Mouse (Mus musculus) midbrain, embryonic 10.5 days (tissue): Measurements from ENCODE around the gene Slain2. TPM values are rescaled to one million over a fixed set of nuclear protein-coding genes. Genes with fewer than 3 reads are reported as not detected.
A peak's percentile ranks its signal among the peaks of the same experiment; 100 is the strongest.

Experiments used
- DNase-seq: peaks from one replicate; pipeline ENCODE4 v3.0.0-alpha.2; 2017; ENCODE audit warnings: low spot score
- H3K27ac ChIP-seq: fragments of 300-500 bp; sonication (generic); replicated peaks from 2 replicates; pipeline ENCODE4 v1.5.1; 2016; ENCODE audit warnings: mild to moderate bottlenecking
- H3K27me3 ChIP-seq: fragments of 300-500 bp; sonication (generic); 2 replicates; pipeline ENCODE4 v1.6.1; 2016; ENCODE audit warnings: low read depth, mild to moderate bottlenecking; ENCODE audit not compliant: poor library complexity, severe bottlenecking
- H3K36me3 ChIP-seq: fragments of 300-500 bp; sonication (generic); 2 replicates; pipeline ENCODE4 v1.6.1; 2016; ENCODE audit warnings: mild to moderate bottlenecking, moderate library complexity
- H3K4me1 ChIP-seq: fragments of 300-500 bp; sonication (generic); 2 replicates; pipeline ENCODE4 v1.6.1; 2016
- H3K4me3 ChIP-seq: fragments of 300-500 bp; sonication (generic); 2 replicates; pipeline ENCODE4 v1.5.1; 2016; ENCODE audit warnings: mild to moderate bottlenecking, moderate library complexity
- H3K9me3 ChIP-seq: fragments of 300-500 bp; sonication (generic); replicated peaks from 2 replicates; pipeline ENCODE4 v1.6.1; 2016; ENCODE audit warnings: mild to moderate bottlenecking
- WGBS: fragments of 180-500 bp; shearing (Covaris S2); methylation state at CpG from one replicate; pipeline ENCODE4 v1.1.7; 2016; 5-methylcytosine and 5-hydroxymethylcytosine counted together
- polyA plus RNA-seq: library from polyadenylated mRNA; unstranded; fragments of >200 nt; fragmentation: Nextera tagmentation; extraction: Ambion mirVana; gene quantifications from 2 replicates; pipeline ENCODE4 v1.2.1, GENCODE M21; 2016

The Slain2 gene
- 16.2 and 16.5 TPM in 2 replicates for polyA plus RNA-seq

GRCm38 (mm10) chr5:72913648-72914557 lies at the start of gene Slain2:
Gene Slain2 (plus strand): TSS chr5:72914304.
- Histone ChIP-seq H3K27ac (peak within 1 kb of the TSS; percentile 99), H3K4me3 (peak within 1 kb of the TSS; percentile 82), H3K36me3 (no peaks in the 10 kb centered on the region), H3K9me3 (no peaks in the 10 kb centered on the region), H3K4me1 (peaks cover 28% of the 10 kb centered on the region), H3K27me3 (no peaks in the 10 kb centered on the region)
- DNase-seq: peak; percentile 99
- under 1% methylated on average over 83 of the region's 83 CpGs for WGBS

DNA sequence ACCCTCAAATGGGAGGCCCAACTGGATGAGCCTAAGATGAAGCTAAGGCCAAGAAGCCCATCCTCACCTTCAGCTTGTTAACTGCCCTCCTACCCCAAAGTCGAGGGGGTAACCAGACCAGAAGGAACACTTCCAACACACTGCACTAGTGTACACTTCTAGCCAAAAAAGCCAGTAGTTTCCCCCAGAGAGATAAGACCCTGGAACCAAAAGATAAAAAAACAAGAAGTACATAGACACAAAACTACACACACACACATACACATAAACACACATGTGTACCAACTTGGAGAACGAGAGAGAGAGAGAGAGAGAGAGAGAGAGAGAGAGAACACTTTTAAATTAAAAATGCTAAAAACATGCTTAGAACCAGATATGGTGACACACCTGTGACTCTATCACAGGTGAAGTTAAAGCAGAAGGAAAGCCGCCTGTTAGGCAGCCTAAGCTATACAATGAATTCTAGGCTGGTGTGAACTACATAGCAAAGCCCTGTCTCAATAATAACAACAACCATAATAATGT lies 49.4 kb upstream of the Slain2 start:
- 0 out of 2 replicates have a peak, but pooled peaks cover 3% of the 10 kb centered on the region for H3K9me3 ChIP-seq

DNA sequence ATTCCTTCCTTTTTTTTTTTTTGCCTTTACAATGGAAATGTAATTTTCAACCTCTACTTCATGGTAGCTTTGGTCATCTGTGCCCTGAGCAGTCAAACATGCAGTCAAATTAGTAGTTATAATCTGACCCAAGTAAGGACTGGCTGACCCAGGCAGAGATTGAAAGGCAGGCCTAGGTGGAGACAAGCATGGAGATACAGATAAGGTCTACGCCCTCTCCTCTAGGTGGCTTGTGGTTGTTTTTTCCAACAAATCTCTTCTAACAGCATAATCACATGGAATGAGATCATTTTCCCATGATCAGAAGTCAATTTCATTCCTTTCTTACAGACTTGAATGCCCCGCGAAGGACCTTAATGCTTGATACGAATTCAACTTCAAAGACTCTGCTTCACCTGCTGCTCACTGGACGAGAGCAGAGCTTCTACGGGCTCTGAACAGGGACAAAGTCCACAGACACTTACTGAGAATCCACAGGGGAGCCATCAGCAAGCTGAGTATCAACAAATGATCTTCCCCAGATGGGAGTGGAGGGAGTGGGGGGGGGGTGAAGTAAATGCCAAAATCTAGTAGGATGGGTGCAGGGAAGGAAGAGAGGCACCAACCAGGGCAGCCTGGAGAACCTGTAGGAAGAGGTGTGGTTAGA lies 47.7 kb upstream of the Slain2 start:
- no peak for DNase-seq
- peaks cover 2% of the 10 kb centered on the region; the same call in 1 of the 2 replicates for H3K9me3 ChIP-seq
- H3K4me3 ChIP-seq: no peak overlapping the region
- H3K36me3 ChIP-seq: no peaks in the 10 kb centered on the region
- H3K27me3 ChIP-seq: peaks cover 55% of the 10 kb centered on the region
- H3K27ac ChIP-seq: no peak overlapping the region
- peaks cover 15% of the 10 kb centered on the region for H3K4me1 ChIP-seq
- WGBS: 63% methylated on average over 6 of the region's 6 CpGs

More for the DNA sequence above, 49.4 kb upstream of the Slain2 start:
- Histone ChIP-seq H3K27ac (no peak overlapping the region), H3K4me3 (no peak overlapping the region), H3K36me3 (no peaks in the 10 kb centered on the region), H3K4me1 (peaks cover 15% of the 10 kb centered on the region), H3K27me3 (peaks cover 49% of the 10 kb centered on the region)
- DNase-seq: no peak
- WGBS: 87% methylated on average over 3 of the region's 3 CpGs

DNA sequence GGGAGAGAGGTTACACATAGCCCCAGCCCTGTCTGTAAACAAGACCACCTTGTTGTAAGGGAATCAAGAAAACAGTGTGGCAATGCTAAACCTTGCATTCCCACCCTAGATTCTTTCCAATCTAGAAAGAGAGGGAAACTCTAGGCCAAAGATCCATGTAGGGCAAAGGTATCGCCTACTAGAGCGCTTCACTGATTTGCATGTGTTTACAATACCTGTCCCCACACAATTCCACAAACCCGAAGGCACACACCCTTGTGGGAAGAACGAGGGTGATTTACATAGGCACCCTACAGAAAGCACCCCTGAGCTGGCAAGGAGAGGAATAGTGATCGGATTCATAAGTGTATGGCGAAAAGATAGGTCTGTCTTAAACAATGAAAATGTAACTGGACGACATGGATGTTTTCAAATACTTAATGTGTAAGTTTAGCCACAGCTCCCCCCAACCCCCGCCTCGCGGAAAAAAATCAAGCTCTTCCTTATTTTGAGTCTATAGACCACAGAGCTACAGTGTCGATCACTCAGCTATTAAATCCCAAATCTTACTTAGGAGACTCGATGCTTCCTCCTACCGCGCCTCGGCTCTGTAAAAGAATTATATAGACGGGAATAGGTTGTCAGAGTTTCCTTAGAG lies 47.0 kb upstream of the Slain2 start:
- Histone ChIP-seq H3K9me3 (peaks cover 2% of the 10 kb centered on the region; the same call in 1 of the 2 replicates), H3K4me1 (peaks cover 15% of the 10 kb centered on the region), H3K27ac (no peak overlapping the region), H3K36me3 (no peaks in the 10 kb centered on the region), H3K4me3 (no peak overlapping the region), H3K27me3 (peaks cover 55% of the 10 kb centered on the region)
- no peak for DNase-seq
- WGBS: 24% methylated on average over 16 of the region's 16 CpGs

GRCm38 (mm10) chr5:72868091-72868875 lies 45.8 kb upstream of the Slain2 start, which contains the start of gene Tec:
Gene Tec (minus strand): TSS chr5:72868483.
- H3K4me3 ChIP-seq: peak within 1 kb of the TSS; percentile 65
- peak; percentile 91 for DNase-seq
- peak within 1 kb of the TSS; percentile 83 for H3K27ac ChIP-seq
- peaks cover 2% of the 10 kb centered on the region; the same call in 1 of the 2 replicates for H3K9me3 ChIP-seq
- H3K27me3 ChIP-seq: peaks cover 55% of the 10 kb centered on the region
- peaks cover 15% of the 10 kb centered on the region for H3K4me1 ChIP-seq
- WGBS: under 1% methylated on average over 57 of the region's 60 CpGs
- no peaks in the 10 kb centered on the region for H3K36me3 ChIP-seq

DNA sequence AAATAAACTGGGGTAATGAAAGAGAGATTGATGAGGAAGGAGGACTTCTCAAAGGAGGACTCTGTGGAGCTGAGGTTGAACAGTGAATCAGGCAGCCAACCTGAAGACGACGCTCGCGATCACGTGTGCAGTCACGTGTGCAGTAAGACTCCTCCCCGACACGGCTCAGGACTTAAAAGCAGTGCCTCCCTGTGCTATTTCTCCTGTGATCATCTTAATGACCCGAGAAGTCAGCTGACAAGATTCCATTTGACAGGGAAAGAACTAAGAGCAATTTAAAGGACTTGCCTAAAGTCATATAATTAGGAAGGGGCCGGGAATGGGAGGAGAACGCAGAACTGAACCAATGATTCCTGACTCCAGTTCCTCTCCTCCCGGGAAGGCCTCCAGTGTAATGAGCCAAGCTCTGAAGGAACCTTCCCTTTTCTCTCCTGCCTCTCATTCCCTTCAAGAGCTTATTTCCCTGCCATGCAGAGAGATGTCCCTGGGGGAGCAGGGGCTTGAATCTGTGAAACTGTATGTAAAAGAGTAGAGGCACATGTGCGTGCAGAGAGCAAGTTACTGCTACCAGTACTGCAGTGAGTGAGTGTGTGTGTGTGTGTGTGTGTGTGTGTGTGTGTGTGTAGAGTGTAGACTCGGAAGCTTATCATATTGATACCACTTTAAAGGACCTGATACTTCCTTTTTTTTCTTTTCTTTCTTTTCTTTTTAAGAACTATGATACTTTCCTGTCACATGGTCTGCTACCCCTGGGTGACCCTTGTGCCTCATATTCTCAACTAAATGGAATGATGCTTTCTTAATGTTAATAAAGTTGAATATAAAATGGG lies 44.1 kb upstream of the Slain2 start:
- no peak overlapping the region for H3K27ac ChIP-seq
- 84% methylated on average over 14 of the region's 14 CpGs for WGBS
- no peak for DNase-seq
- H3K4me1 ChIP-seq: peaks cover 15% of the 10 kb centered on the region
- H3K9me3 ChIP-seq: peaks cover 2% of the 10 kb centered on the region; the same call in 1 of the 2 replicates
- peaks cover 47% of the 10 kb centered on the region for H3K27me3 ChIP-seq
- H3K4me3 ChIP-seq: no peak overlapping the region
- no peaks in the 10 kb centered on the region for H3K36me3 ChIP-seq

DNA sequence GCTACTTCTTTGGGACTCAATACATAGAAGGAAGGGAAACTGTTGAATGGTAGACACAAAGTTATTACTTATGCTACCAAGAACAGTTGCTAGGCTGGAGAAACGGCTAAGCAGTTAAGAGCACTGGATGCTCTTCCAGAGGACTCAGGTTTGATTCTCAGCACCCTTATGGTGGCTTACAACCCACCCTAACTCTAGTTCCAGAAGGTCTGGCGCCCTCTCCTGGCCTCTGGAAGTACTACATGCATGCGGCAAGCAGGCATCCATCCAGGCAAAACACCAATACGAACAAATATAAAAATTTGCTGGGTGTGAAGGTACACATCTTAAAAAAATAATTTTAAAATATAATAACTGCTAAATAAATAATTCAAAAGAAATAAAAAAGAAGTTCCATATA lies 43.0 kb upstream of the Slain2 start:
- 81% methylated on average over 4 of the region's 4 CpGs for WGBS
- no peak overlapping the region for H3K27ac ChIP-seq
- no peak overlapping the region for H3K4me3 ChIP-seq
- no peak for DNase-seq
- H3K36me3 ChIP-seq: no peaks in the 10 kb centered on the region
- peaks cover 2% of the 10 kb centered on the region; the same call in 1 of the 2 replicates for H3K9me3 ChIP-seq
- H3K4me1 ChIP-seq: peaks cover 21% of the 10 kb centered on the region
- peaks cover 46% of the 10 kb centered on the region for H3K27me3 ChIP-seq

DNA sequence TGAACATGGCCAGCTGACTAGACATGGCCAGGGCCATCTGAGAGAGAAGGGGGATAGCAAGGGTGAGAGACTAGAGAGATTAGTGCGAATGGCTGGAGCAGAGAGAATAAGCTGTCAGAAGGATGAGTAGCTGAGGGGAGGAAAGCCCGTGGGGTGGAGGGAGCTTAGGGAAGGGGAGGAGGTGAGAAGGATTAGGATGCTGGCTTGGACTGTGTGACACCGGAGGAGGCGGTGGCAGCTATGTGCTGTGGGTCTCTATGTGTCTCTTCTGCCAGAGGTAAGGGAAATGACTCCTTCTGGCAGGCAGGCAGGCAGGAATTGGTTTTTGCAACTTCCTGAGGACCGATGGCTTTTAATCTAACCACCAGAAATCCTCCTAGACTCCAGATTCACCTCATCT lies 34.4 kb upstream of the Slain2 start:
- Histone ChIP-seq H3K4me3 (no peak overlapping the region), H3K36me3 (no peaks in the 10 kb centered on the region), H3K27ac (no peak overlapping the region), H3K4me1 (peaks cover 12% of the 10 kb centered on the region), H3K27me3 (peaks cover 22% of the 10 kb centered on the region), H3K9me3 (no peaks in the 10 kb centered on the region)
- no peak for DNase-seq
- 30% methylated on average over 5 of the region's 5 CpGs for WGBS

DNA sequence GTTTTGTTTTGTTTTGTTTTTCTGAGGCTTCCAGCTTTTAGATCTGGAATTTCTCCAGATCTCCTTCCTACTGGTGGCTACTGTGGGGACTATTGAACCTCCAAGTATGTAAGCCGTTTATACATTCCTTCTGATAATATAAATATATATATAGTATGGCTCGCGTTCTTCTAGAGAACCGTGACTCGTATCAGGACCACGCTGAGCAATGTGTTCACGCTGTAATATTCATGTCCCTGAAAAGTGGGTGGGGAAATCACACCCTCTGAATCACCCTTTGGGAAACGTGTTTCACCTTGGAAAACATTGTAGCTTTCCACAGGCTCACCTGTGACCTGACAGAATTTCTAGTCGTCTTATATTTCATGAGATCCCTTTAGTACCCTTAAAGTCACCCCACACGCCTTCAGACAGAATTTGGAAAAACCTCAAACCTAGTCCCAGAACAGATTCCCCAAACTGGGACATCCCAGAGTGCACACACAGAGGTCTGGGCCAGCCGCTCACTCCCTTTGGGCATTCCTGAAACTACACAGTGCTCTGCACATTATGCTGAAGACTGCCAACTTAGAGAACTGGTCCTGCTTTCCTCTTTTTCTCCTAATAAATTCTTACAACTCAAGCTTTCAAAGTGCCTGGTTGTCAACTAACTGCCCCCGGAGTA lies 32.2 kb upstream of the Slain2 start:
- Histone ChIP-seq H3K9me3 (no peaks in the 10 kb centered on the region), H3K36me3 (no peaks in the 10 kb centered on the region), H3K27ac (no peak overlapping the region), H3K4me3 (no peak overlapping the region), H3K27me3 (peaks cover 5% of the 10 kb centered on the region; the same call in 1 of the 2 replicates), H3K4me1 (peaks cover 4% of the 10 kb centered on the region; the same call in 1 of the 2 replicates)
- no peak for DNase-seq
- WGBS: 92% methylated on average over 12 of the region's 12 CpGs

GRCm38 (mm10) chr5:72882412-72882765 lies 31.7 kb upstream of the Slain2 start:
- H3K4me1 ChIP-seq: peaks cover 4% of the 10 kb centered on the region; the same call in 1 of the 2 replicates
- DNase-seq: no peak
- peaks cover 5% of the 10 kb centered on the region; the same call in 1 of the 2 replicates for H3K27me3 ChIP-seq
- no peaks in the 10 kb centered on the region for H3K36me3 ChIP-seq
- WGBS: 78% methylated on average over 2 of the region's 2 CpGs
- no peaks in the 10 kb centered on the region for H3K9me3 ChIP-seq
- no peak overlapping the region for H3K27ac ChIP-seq
- no peak overlapping the region for H3K4me3 ChIP-seq

GRCm38 (mm10) chr5:72883706-72884105 lies 30.4 kb upstream of the Slain2 start:
- no peak overlapping the region for H3K27ac ChIP-seq
- WGBS: 90% methylated on average over 3 of the region's 3 CpGs
- H3K36me3 ChIP-seq: no peaks in the 10 kb centered on the region
- H3K4me3 ChIP-seq: no peak overlapping the region
- H3K27me3 ChIP-seq: peaks cover 5% of the 10 kb centered on the region; the same call in 1 of the 2 replicates
- peaks cover 4% of the 10 kb centered on the region; the same call in 1 of the 2 replicates for H3K4me1 ChIP-seq
- H3K9me3 ChIP-seq: no peaks in the 10 kb centered on the region
- no peak for DNase-seq
